Mouse (Mus musculus): ENCODE data around the gene Clec4g. TPM values are rescaled to one million over a fixed set of nuclear protein-coding genes. Genes with fewer than 3 reads are reported as not detected.

The Clec4g gene
- total RNA-seq, 1 experiment = not detected

DNA sequence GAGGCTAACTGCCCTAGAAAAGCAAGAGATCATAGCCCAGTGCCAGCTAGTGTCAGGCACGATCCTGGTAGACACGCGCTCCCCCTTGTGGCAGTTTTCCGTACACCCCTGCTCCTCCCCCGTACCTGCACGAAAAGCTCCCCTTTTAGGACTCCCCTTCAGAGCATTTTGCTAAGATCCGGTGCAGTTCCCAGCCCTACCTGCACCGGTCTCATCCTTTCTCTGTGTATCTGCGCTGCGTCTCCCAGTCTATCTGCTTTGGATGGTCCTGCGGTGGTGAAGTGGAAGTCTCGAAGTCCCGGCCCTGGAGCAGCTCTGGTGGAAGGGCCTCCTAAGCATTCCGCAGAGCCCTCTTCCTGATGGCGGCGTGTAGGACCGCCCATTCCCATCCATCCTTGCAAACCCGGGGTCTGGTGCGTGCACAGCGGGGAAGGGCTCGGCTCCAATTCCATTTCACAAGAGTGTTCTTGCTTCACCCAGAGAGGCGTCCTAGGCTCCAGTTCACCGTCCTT is 48.4 kb downstream of the Clec4g start, which contains the start of gene Fcor:
TSS of gene Fcor (minus strand) at position 383 of the 512 bp plus-strand sequence.
- H3K4me3 ChIP-seq (ENCODE audit: insufficient read depth in 1 of 2, low read depth in 1 of 2, low read length in 2 of 2, poor library complexity in 1 of 2, severe bottlenecking in 1 of 2) = peak within 1 kb of the TSS; percentile 72 to 80
- H3K4me1 ChIP-seq (ENCODE audit: control insufficient read depth in 2 of 2, insufficient read depth in 2 of 2, low read length in 2 of 2, poor library complexity in 1 of 2) = peaks cover 0 to 6% of the 10 kb centered on the region in 2 experiments; a peak in 2 of 4 replicates
- TF ChIP-seq HCFC1 (IDR thresholded peaks at IDR 0.05; ENCODE audit: borderline replicate concordance, insufficient read depth, low read length) = peak; percentile 61; the same call in 1 of the 2 replicates
- TF ChIP-seq ZC3H11A (IDR thresholded peaks at IDR 0.05; ENCODE audit: borderline replicate concordance, low read depth, low read length) = peak; percentile 17; the same call in 1 of the 2 replicates
- TF ChIP-seq MAFK (IDR thresholded peaks at IDR 0.05; ENCODE audit: insufficient read depth, low read depth, low read length) = no peak
- TF ChIP-seq CHD2 (IDR thresholded peaks at IDR 0.05; ENCODE audit: low read depth, low read length) = no peak
- in situ Hi-C loops (cut with MboI; ENCODE audit: low sequenced_read_pairs in 2 of 2, unreplicated experiment in 2 of 2) = loop anchor here in 1 of 2 experiments (10.0 kb wide), 1 partner anchor 387 kb away; no protein-coding TSS in a partner anchor
- H3K9me3 ChIP-seq (ENCODE audit: control insufficient read depth, insufficient read depth, low read depth, low read length) = no peaks in the 10 kb centered on the region
- H3K36me3 ChIP-seq (ENCODE audit: control insufficient read depth, insufficient read depth, low read length, poor library complexity, severe bottlenecking) = no peaks in the 10 kb centered on the region
- H3K27ac ChIP-seq (ENCODE audit: insufficient read depth, low read depth, low read length, poor library complexity, severe bottlenecking) = peak within 1 kb of the TSS; percentile 38; the same call in 1 of the 2 replicates
- H3K9ac ChIP-seq (ENCODE audit: insufficient read depth, low read depth, low read length, poor library complexity, severe bottlenecking) = peak within 1 kb of the TSS; percentile 54; the same call in 1 of the 2 replicates
- DNase-seq (ENCODE audit: low read depth, low spot score) = peak; percentile 79

DNA sequence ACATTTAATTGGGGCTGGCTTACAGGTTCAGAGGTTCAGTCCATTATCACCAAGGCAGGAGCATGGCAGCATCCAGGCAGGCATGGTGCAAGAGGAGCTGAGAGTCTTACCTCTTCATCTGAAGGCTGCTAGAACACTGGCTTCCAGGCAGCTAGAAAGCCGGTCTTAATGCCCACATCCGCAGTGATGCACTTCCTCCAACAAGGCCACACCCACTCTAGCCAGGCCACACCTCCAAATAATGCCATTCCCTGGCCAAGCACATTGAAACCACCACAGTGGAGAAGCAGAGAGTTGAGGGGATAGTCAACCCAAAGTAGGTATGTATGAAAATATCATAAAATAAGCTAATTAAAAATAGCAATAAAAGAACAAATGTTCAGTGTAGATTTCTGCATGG is 50.1 kb downstream of the Clec4g start:
- H3K27ac ChIP-seq (ENCODE audit: insufficient read depth, low read depth, low read length, poor library complexity, severe bottlenecking) = no peak overlapping the region

DNA sequence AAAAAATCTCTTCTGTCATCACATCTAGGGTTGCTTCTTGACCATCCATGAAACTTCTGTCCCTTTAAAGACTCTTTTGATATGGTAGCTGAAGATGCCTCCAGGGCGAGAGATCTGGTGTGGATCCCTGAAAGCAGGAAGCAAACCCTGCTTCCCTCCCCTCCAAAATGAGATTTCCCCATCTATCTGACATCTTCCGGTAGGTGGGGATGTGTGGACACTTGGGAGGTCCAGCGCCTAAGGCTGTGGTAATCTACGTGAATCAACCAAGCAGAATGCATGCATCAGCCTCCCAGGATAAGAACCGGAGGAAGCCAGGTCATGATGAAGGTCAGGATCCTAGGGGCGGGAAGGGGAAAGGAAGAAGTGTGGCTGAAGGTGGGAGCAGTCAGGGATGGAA is 54.9 kb downstream of the Clec4g start, which contains the start of gene Mcemp1:
TSS of gene Mcemp1 (plus strand) at position 248 of the 400 bp plus-strand sequence.
- Histone ChIP-seq H3K4me3 (ENCODE audit: insufficient read depth in 1 of 2, low read depth in 1 of 2, low read length in 2 of 2, poor library complexity in 1 of 2, severe bottlenecking in 1 of 2) (no peak within 1 kb of the TSS), H3K9ac (ENCODE audit: insufficient read depth, low read depth, low read length, poor library complexity, severe bottlenecking) (no peak within 1 kb of the TSS), H3K4me1 (ENCODE audit: control insufficient read depth in 2 of 2, insufficient read depth in 2 of 2, low read length in 2 of 2, poor library complexity in 1 of 2) (peaks cover under 1 to 4% of the 10 kb centered on the region in 2 experiments; a peak in 1 of 4 replicates), H3K9me3 (ENCODE audit: control insufficient read depth, insufficient read depth, low read depth, low read length) (no peaks in the 10 kb centered on the region), H3K27ac (ENCODE audit: insufficient read depth, low read depth, low read length, poor library complexity, severe bottlenecking) (no peak within 1 kb of the TSS), H3K36me3 (ENCODE audit: control insufficient read depth, insufficient read depth, low read length, poor library complexity, severe bottlenecking) (no peaks in the 10 kb centered on the region)
- in situ Hi-C loops (cut with MboI; ENCODE audit: low sequenced_read_pairs in 2 of 2, unreplicated experiment in 2 of 2) = no loop called here
- no peak for TF ChIP-seq ZC3H11A (IDR thresholded peaks at IDR 0.05; ENCODE audit: borderline replicate concordance, low read depth, low read length)
- TF ChIP-seq HCFC1 (IDR thresholded peaks at IDR 0.05; ENCODE audit: borderline replicate concordance, insufficient read depth, low read length) = no peak
- no peak for TF ChIP-seq CHD2 (IDR thresholded peaks at IDR 0.05; ENCODE audit: low read depth, low read length)
- TF ChIP-seq MAFK (IDR thresholded peaks at IDR 0.05; ENCODE audit: insufficient read depth, low read depth, low read length) = no peak
- TF ChIP-seq ZNF384 (IDR thresholded peaks at IDR 0.05; ENCODE audit: low read depth, low read length) = no peak
- no peak for DNase-seq (ENCODE audit: low read depth, low spot score)

More for the DNA sequence above, 50.1 kb downstream of the Clec4g start:
- no peak overlapping the region for H3K9ac ChIP-seq (ENCODE audit: insufficient read depth, low read depth, low read length, poor library complexity, severe bottlenecking)
- no peaks in the 10 kb centered on the region for H3K9me3 ChIP-seq (ENCODE audit: control insufficient read depth, insufficient read depth, low read depth, low read length)
- no peak overlapping the region for H3K4me3 ChIP-seq (ENCODE audit: insufficient read depth in 1 of 2, low read depth in 1 of 2, low read length in 2 of 2, poor library complexity in 1 of 2, severe bottlenecking in 1 of 2)
- in situ Hi-C loops (cut with MboI; ENCODE audit: low sequenced_read_pairs in 2 of 2, unreplicated experiment in 2 of 2) = loop anchor here in 1 of 2 experiments (10.0 kb wide), 1 partner anchor 386 kb away; no protein-coding TSS in a partner anchor
- TF ChIP-seq ZNF384 (IDR thresholded peaks at IDR 0.05; ENCODE audit: low read depth, low read length) (no peak), CHD2 (IDR thresholded peaks at IDR 0.05; ENCODE audit: low read depth, low read length) (no peak), ZC3H11A (IDR thresholded peaks at IDR 0.05; ENCODE audit: borderline replicate concordance, low read depth, low read length) (no peak), HCFC1 (IDR thresholded peaks at IDR 0.05; ENCODE audit: borderline replicate concordance, insufficient read depth, low read length) (no peak), MAFK (IDR thresholded peaks at IDR 0.05; ENCODE audit: insufficient read depth, low read depth, low read length) (no peak)
- no peaks in the 10 kb centered on the region for H3K36me3 ChIP-seq (ENCODE audit: control insufficient read depth, insufficient read depth, low read length, poor library complexity, severe bottlenecking)
- DNase-seq (ENCODE audit: low read depth, low spot score) = no peak
- peaks cover 3 to 4% of the 10 kb centered on the region in 2 experiments; a peak in 1 of 4 replicates for H3K4me1 ChIP-seq (ENCODE audit: control insufficient read depth in 2 of 2, insufficient read depth in 2 of 2, low read length in 2 of 2, poor library complexity in 1 of 2)

DNA sequence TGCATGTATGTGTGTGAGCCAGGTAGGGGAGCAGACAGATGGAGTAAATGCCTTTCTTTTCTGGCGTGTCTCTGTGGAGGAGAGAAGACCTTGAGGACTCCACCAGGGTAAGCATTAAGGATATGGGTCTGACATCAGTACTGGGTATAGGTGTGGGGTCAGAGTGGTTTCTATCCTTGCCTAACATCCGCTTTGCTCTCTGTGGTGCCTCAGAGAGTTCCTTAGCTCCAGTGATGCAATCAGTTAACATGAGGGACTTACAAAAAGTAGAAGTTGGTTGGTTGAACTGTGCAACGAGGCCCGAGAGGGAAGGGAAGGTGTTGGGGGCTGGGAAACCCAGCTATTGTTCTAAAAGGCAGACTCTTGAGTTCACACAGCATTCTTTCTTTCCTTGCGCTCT is 56.0 kb downstream of the Clec4g start:
- no peak overlapping the region for H3K9ac ChIP-seq (ENCODE audit: insufficient read depth, low read depth, low read length, poor library complexity, severe bottlenecking)
- H3K36me3 ChIP-seq (ENCODE audit: control insufficient read depth, insufficient read depth, low read length, poor library complexity, severe bottlenecking) = no peaks in the 10 kb centered on the region
- H3K9me3 ChIP-seq (ENCODE audit: control insufficient read depth, insufficient read depth, low read depth, low read length) = no peaks in the 10 kb centered on the region
- no peak overlapping the region for H3K27ac ChIP-seq (ENCODE audit: insufficient read depth, low read depth, low read length, poor library complexity, severe bottlenecking)
- no peak for DNase-seq (ENCODE audit: low read depth, low spot score)
- in situ Hi-C loops (cut with MboI; ENCODE audit: low sequenced_read_pairs in 2 of 2, unreplicated experiment in 2 of 2) = no loop called here
- TF ChIP-seq HCFC1 (IDR thresholded peaks at IDR 0.05; ENCODE audit: borderline replicate concordance, insufficient read depth, low read length) = no peak
- TF ChIP-seq MAFK (IDR thresholded peaks at IDR 0.05; ENCODE audit: insufficient read depth, low read depth, low read length) = no peak
- TF ChIP-seq CHD2 (IDR thresholded peaks at IDR 0.05; ENCODE audit: low read depth, low read length) = no peak
- peaks cover 0 to 4% of the 10 kb centered on the region in 2 experiments; a peak in 1 of 4 replicates for H3K4me1 ChIP-seq (ENCODE audit: control insufficient read depth in 2 of 2, insufficient read depth in 2 of 2, low read length in 2 of 2, poor library complexity in 1 of 2)
- H3K4me3 ChIP-seq (ENCODE audit: insufficient read depth in 1 of 2, low read depth in 1 of 2, low read length in 2 of 2, poor library complexity in 1 of 2, severe bottlenecking in 1 of 2) = no peak overlapping the region

All from ES-E14 (cell line).